Mouse (Mus musculus): Measurements from ENCODE around the gene Plce1. TPM values are rescaled to one million over a fixed set of nuclear protein-coding genes. Genes with fewer than 3 reads are reported as not detected.
"Not testable (repeated sequence)": the region's sequence is repeated elsewhere in the genome, so short reads cannot be mapped to it uniquely, and the experiment has no call there.

Gene Plce1
- polyA plus RNA-seq, 1 experiment from 2014 or later = 4.1 TPM

GRCm38 (mm10) chr19:38555399-38555798 lies 74.5 kb downstream of the Plce1 start:
- Histone ChIP-seq H3K36me3 (no peaks in the 10 kb centered on the region), H3K4me3 (replicated peaks) (no peak overlapping the region), H3K27ac (replicated peaks) (no peak overlapping the region), H3K4me2 (no peak overlapping the region), H3K4me1 (no peaks in the 10 kb centered on the region), H3K27me3 (replicated peaks) (no peaks in the 10 kb centered on the region), H3K9me3 (replicated peaks) (no peaks in the 10 kb centered on the region), H3K9ac (replicated peaks) (no peak overlapping the region)
- ATAC-seq (ENCODE audit: low FRiP score) = no peak
- 62% methylated on average over 3 of the region's 3 CpGs for WGBS

GRCm38 (mm10) chr19:38558816-38559215 lies 77.9 kb downstream of the Plce1 start:
- no peaks in the 10 kb centered on the region for H3K27me3 ChIP-seq (replicated peaks)
- ATAC-seq (ENCODE audit: low FRiP score) = no peak
- H3K9me3 ChIP-seq (replicated peaks) = no peaks in the 10 kb centered on the region
- 72% methylated on average over 1 of the region's 1 CpGs for WGBS
- no peak overlapping the region for H3K9ac ChIP-seq (replicated peaks)
- no peaks in the 10 kb centered on the region for H3K36me3 ChIP-seq
- H3K27ac ChIP-seq (replicated peaks) = no peak overlapping the region
- no peak overlapping the region for H3K4me3 ChIP-seq (replicated peaks)
- no peaks in the 10 kb centered on the region for H3K4me1 ChIP-seq
- H3K4me2 ChIP-seq = no peak overlapping the region

DNA sequence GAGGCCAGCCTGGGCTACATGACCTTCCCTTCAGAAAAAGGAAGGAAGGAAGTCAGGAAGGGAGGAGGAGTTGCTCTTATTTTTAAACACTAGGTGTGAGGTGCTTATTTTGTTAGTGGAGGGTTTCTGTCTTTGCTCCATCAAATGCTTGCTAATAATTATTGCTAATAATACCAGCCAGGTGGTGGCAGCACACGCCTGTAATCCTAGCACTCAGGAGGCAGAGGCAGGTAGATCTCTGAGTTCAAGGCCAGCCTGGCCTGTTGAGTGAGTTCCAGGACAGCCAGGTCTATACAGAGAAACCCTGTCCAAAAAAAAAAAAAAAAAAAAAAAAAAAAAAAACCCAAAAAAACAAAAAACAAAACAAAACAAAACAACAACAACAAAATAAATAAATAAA lies 81.0 kb downstream of the Plce1 start:
- not testable (repeated sequence) for H3K9ac ChIP-seq (replicated peaks); H3K27ac ChIP-seq (replicated peaks); H3K27me3 ChIP-seq (replicated peaks); H3K9me3 ChIP-seq (replicated peaks); H3K4me3 ChIP-seq (replicated peaks); ATAC-seq (ENCODE audit: low FRiP score); H3K36me3 ChIP-seq; H3K4me2 ChIP-seq
- 81% methylated on average over 1 of the region's 1 CpGs for WGBS
- peaks cover 13% of the 10 kb centered on the region for H3K4me1 ChIP-seq

GRCm38 (mm10) chr19:38566156-38566555 lies 85.2 kb downstream of the Plce1 start:
- no peaks in the 10 kb centered on the region for H3K27me3 ChIP-seq (replicated peaks)
- no peaks in the 10 kb centered on the region for H3K36me3 ChIP-seq
- H3K4me2 ChIP-seq = peak overlapping the region; percentile 47; the same call in 1 of the 2 replicates
- no peak overlapping the region for H3K4me3 ChIP-seq (replicated peaks)
- H3K4me1 ChIP-seq = peaks cover 18% of the 10 kb centered on the region
- no peaks in the 10 kb centered on the region for H3K9me3 ChIP-seq (replicated peaks)
- peak overlapping the region; percentile 45; the same call in 1 of the 2 replicates for H3K27ac ChIP-seq (replicated peaks)
- 0 out of 2 replicates have a peak, but pooled peaks have one; percentile 11 for ATAC-seq (ENCODE audit: low FRiP score)
- H3K9ac ChIP-seq (replicated peaks) = no peak overlapping the region

DNA sequence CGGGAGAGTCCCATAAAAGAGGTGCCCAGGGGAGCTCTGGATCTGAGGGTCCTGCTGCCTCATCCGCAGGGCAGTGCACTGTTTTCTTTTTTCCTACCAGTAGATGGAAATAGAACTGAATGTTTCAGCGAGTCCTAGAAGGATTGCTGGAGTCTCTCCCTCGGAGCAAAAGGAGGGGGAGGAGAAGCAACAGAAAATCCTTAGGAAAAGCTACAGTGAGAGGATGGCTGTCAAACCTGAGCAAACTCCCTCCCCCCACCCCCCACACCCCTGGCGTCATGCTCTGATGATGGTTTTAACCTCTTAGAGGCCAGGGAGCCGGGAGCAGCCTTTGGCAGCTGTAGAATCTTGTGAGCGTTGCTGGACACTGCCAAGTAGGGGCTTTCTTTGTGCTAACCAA lies 85.8 kb downstream of the Plce1 start:
- Histone ChIP-seq H3K36me3 (no peaks in the 10 kb centered on the region), H3K27ac (replicated peaks) (peak overlapping the region; percentile 45; the same call in 1 of the 2 replicates), H3K4me3 (replicated peaks) (no peak overlapping the region), H3K27me3 (replicated peaks) (no peaks in the 10 kb centered on the region), H3K4me1 (peaks cover 18% of the 10 kb centered on the region), H3K9me3 (replicated peaks) (no peaks in the 10 kb centered on the region), H3K4me2 (peak overlapping the region; percentile 47), H3K9ac (replicated peaks) (no peak overlapping the region)
- 9% methylated on average over 7 of the region's 7 CpGs for WGBS
- ATAC-seq (ENCODE audit: low FRiP score) = peak; percentile 77

DNA sequence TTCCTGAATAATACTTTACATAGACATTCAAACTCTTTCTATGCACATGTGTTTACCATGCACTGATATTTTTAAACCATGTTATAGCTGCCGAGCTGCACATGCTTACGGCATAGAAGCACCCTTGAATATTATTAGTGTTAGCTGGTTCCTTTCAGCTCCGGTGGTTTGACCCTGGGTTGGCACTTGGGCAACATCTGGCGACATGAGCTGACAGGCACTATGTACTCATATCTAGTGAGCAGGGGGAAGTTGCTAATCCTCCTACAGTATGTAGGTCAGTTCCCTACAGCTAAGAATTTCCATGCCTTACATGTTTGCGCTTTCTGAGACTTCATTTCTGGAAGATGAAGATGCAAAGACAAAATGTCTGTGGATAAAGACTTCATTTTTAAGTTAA lies 86.4 kb downstream of the Plce1 start:
- Histone ChIP-seq H3K9me3 (replicated peaks) (no peaks in the 10 kb centered on the region), H3K4me3 (replicated peaks) (no peak overlapping the region), H3K4me2 (no peak overlapping the region; the same call in 1 of the 2 replicates), H3K36me3 (no peaks in the 10 kb centered on the region), H3K27me3 (replicated peaks) (no peaks in the 10 kb centered on the region), H3K9ac (replicated peaks) (no peak overlapping the region), H3K4me1 (peaks cover 18% of the 10 kb centered on the region), H3K27ac (replicated peaks) (no peak overlapping the region)
- 67% methylated on average over 5 of the region's 5 CpGs for WGBS
- no peak for ATAC-seq (ENCODE audit: low FRiP score)

GRCm38 (mm10) chr19:38578554-38579146 lies 97.7 kb downstream of the Plce1 start:
- Histone ChIP-seq H3K4me2 (0 out of 2 replicates have a peak overlapping the region, but pooled peaks have one; percentile 19), H3K9me3 (replicated peaks) (no peaks in the 10 kb centered on the region), H3K27ac (replicated peaks) (no peak overlapping the region), H3K4me1 (peaks cover 9% of the 10 kb centered on the region; the same call in 1 of the 2 replicates), H3K9ac (replicated peaks) (no peak overlapping the region), H3K4me3 (replicated peaks) (no peak overlapping the region), H3K27me3 (replicated peaks) (no peaks in the 10 kb centered on the region), H3K36me3 (no peaks in the 10 kb centered on the region)
- ATAC-seq (ENCODE audit: low FRiP score) = no peak
- 48% methylated on average over 8 of the region's 8 CpGs for WGBS

DNA sequence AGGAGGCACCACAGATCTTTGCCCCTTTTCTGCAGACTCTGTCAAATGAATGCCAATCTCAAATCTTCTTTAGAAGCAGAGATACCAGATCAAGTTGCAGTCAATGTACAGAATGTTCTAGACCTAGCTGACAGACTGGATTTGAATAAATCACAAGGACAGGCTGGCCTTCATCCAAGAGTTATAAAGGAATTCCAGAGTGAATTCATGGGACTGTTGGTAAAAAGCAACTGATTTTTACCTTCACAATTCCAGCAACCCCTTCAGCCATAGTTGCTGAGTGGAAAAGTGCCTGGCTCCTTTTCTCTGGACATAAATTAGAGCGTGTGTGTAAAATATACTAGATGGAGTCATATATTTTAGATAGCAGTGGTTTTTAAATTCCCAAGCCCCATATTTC lies 102.0 kb downstream of the Plce1 start:
- ATAC-seq (ENCODE audit: low FRiP score) = no peak
- Histone ChIP-seq H3K9me3 (replicated peaks) (no peaks in the 10 kb centered on the region), H3K4me1 (peaks cover 12% of the 10 kb centered on the region; the same call in 1 of the 2 replicates), H3K4me3 (replicated peaks) (no peak overlapping the region), H3K9ac (replicated peaks) (no peak overlapping the region), H3K4me2 (no peak overlapping the region), H3K27me3 (replicated peaks) (no peaks in the 10 kb centered on the region), H3K27ac (replicated peaks) (no peak overlapping the region), H3K36me3 (no peaks in the 10 kb centered on the region)
- WGBS = 83% methylated on average over 1 of the region's 1 CpGs

GRCm38 (mm10) chr19:38587559-38587958 lies 106.7 kb downstream of the Plce1 start:
- Histone ChIP-seq H3K27me3 (replicated peaks) (no peaks in the 10 kb centered on the region), H3K9ac (replicated peaks) (no peak overlapping the region), H3K27ac (replicated peaks) (no peak overlapping the region), H3K36me3 (no peaks in the 10 kb centered on the region), H3K9me3 (replicated peaks) (no peaks in the 10 kb centered on the region), H3K4me3 (replicated peaks) (no peak overlapping the region), H3K4me2 (no peak overlapping the region), H3K4me1 (peaks cover 13% of the 10 kb centered on the region; the same call in 1 of the 2 replicates)
- WGBS = 64% methylated on average over 5 of the region's 5 CpGs
- ATAC-seq (ENCODE audit: low FRiP score) = no peak

GRCm38 (mm10) chr19:38589466-38589865 lies 108.6 kb downstream of the Plce1 start:
- WGBS = 85% methylated on average over 5 of the region's 5 CpGs
- H3K4me3 ChIP-seq (replicated peaks) = no peak overlapping the region
- H3K27me3 ChIP-seq (replicated peaks) = no peaks in the 10 kb centered on the region

GRCm38 (mm10) chr19:38589941-38590340 lies 109.0 kb downstream of the Plce1 start:
- no peak for ATAC-seq (ENCODE audit: low FRiP score)
- WGBS = 85% methylated on average over 8 of the region's 8 CpGs

More at GRCm38 (mm10) chr19:38589466-38589865, 108.6 kb downstream of the Plce1 start:
- Histone ChIP-seq H3K4me1 (peaks cover 15% of the 10 kb centered on the region; the same call in 1 of the 2 replicates), H3K4me2 (no peak overlapping the region), H3K9me3 (replicated peaks) (no peaks in the 10 kb centered on the region), H3K36me3 (no peaks in the 10 kb centered on the region), H3K27ac (replicated peaks) (no peak overlapping the region), H3K9ac (replicated peaks) (no peak overlapping the region)
- ATAC-seq (ENCODE audit: low FRiP score) = no peak

DNA sequence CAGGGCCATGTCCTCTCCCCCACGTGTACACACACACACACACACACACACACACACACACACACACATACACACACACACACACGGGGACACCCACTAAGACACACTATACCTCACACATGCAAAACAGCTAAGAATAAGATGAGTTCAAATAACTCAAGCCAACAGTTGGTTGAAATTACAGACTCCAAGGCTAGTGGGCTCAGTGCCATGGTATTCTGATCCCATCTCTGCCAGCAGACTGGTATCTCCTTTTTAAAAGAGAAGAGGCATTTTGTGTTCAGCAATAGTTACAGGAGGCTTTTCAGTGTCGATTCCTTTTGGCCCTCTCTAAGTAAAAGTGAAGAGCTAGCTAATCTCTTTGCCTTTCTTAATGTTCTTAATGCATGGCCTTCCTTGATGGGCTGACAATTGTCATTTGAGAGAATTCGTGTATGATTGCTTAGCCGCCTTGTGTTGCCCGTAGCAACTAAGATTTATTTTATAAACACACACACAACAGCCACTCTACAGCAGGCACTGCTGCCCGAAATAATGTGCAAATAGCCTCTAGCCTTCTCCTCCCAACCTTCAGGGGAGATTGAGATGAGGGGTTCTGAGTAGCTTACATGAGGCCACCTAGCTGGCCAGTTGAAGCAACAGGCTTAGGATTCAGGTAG lies 111.8 kb downstream of the Plce1 start:
- H3K27ac ChIP-seq (replicated peaks) = no peak overlapping the region
- H3K9ac ChIP-seq (replicated peaks) = no peak overlapping the region
- 0 out of 2 replicates have a peak, but pooled peaks cover 12% of the 10 kb centered on the region for H3K4me1 ChIP-seq
- H3K4me3 ChIP-seq (replicated peaks) = no peak overlapping the region
- WGBS = 81% methylated on average over 7 of the region's 7 CpGs
- no peak overlapping the region for H3K4me2 ChIP-seq
- no peaks in the 10 kb centered on the region for H3K27me3 ChIP-seq (replicated peaks)
- H3K9me3 ChIP-seq (replicated peaks) = no peaks in the 10 kb centered on the region
- H3K36me3 ChIP-seq = no peaks in the 10 kb centered on the region
- no peak for ATAC-seq (ENCODE audit: low FRiP score)

More at GRCm38 (mm10) chr19:38589941-38590340, 109.0 kb downstream of the Plce1 start:
- H3K4me1 ChIP-seq = peaks cover 15% of the 10 kb centered on the region; the same call in 1 of the 2 replicates
- no peak overlapping the region for H3K9ac ChIP-seq (replicated peaks)
- no peak overlapping the region for H3K4me2 ChIP-seq
- H3K9me3 ChIP-seq (replicated peaks) = no peaks in the 10 kb centered on the region
- no peaks in the 10 kb centered on the region for H3K27me3 ChIP-seq (replicated peaks)
- H3K27ac ChIP-seq (replicated peaks) = no peak overlapping the region
- no peaks in the 10 kb centered on the region for H3K36me3 ChIP-seq
- no peak overlapping the region for H3K4me3 ChIP-seq (replicated peaks)
